Mouse (Mus musculus) lung, embryonic 14.5 days (tissue): ENCODE data around the gene Wwp2. TPM values are rescaled to one million over a fixed set of nuclear protein-coding genes. Genes with fewer than 3 reads are reported as not detected.

ENCODE experiments used
- ATAC-seq: fragments of 200-750 bp; cut with Nextera tagmentation; 2 replicates; pipeline ENCODE4 v1.8.0; 2017; ENCODE audit warnings: mild to moderate bottlenecking, moderate TSS enrichment, moderate library complexity; ENCODE audit not compliant: insufficient read depth
- DNase-seq: peaks from one replicate; pipeline ENCODE4 v3.0.0-alpha.2; 2015
- H3K27ac ChIP-seq: fragments of 300-500 bp; sonication (generic); 2 replicates; pipeline ENCODE4 v1.5.1; 2014; ENCODE audit warnings: low read depth, mild to moderate bottlenecking, moderate library complexity
- H3K27me3 ChIP-seq: fragments of 300-500 bp; sonication (generic); 2 replicates; pipeline ENCODE4 v1.6.1; 2014; ENCODE audit warnings: low read length, control low read depth; ENCODE audit not compliant: insufficient read depth
- H3K36me3 ChIP-seq: fragments of 300-500 bp; sonication (generic); 2 replicates; pipeline ENCODE4 v1.6.1; 2014; ENCODE audit warnings: control low read depth; ENCODE audit not compliant: insufficient read depth
- H3K4me1 ChIP-seq: fragments of 300-500 bp; sonication (generic); 2 replicates; pipeline ENCODE4 v1.6.1; 2014; ENCODE audit warnings: antibody characterized with exemption, control low read depth; ENCODE audit not compliant: insufficient read depth
- H3K4me2 ChIP-seq: fragments of 300-500 bp; sonication (generic); 2 replicates; pipeline ENCODE4 v1.6.1; 2014; ENCODE audit warnings: mild to moderate bottlenecking
- H3K4me3 ChIP-seq: fragments of 300-500 bp; sonication (generic); 2 replicates; pipeline ENCODE4 v1.5.1; 2014; ENCODE audit warnings: low read depth, low read length
- H3K9ac ChIP-seq: fragments of 300-500 bp; sonication (generic); 2 replicates; pipeline ENCODE4 v1.6.1; 2014
- H3K9me3 ChIP-seq: fragments of 300-500 bp; sonication (generic); 2 replicates; pipeline ENCODE4 v1.6.1; 2016; ENCODE audit warnings: low read depth, low read length, control low read depth
- CTCF ChIP-seq: IDR thresholded peaks from 2 replicates; pipeline ENCODE4 v1.5.1; 2016; ENCODE audit warnings: antibody characterized with exemption, low read depth
- WGBS: fragments of 180-500 bp; shearing (Covaris S2); extraction: QIAGEN DNeasy Blood & Tissue Kit; methylation state at CpG from one replicate; pipeline ENCODE4 v1.1.7; 2014; 5-methylcytosine and 5-hydroxymethylcytosine counted together
- polyA plus RNA-seq: library from polyadenylated mRNA; unstranded; fragments of >200 nt; fragmentation: Nextera tagmentation; extraction: Ambion mirVana; gene quantifications from 2 replicates; pipeline ENCODE4 v1.2.1, GENCODE M21; 2014

Wwp2 gene
- polyA plus RNA-seq, 1 experiment from 2014 or later = 48.2 TPM

- Histone ChIP-seq H3K27me3 (no peaks in the 10 kb centered on the region), H3K9ac (no peak overlapping the region), H3K4me3 (no peak overlapping the region), H3K4me1 (no peaks in the 10 kb centered on the region), H3K36me3 (peaks cover 51% of the 10 kb centered on the region), H3K27ac (no peak overlapping the region), H3K4me2 (no peak overlapping the region), H3K9me3 (no peaks in the 10 kb centered on the region)
- ATAC-seq (no peak), DNase-seq (no peak)
- no peak for TF ChIP-seq CTCF
- 81% methylated on average over 8 of the region's 8 CpGs for WGBS
Measured at GRCm38 (mm10) chr8:107578132-107578531, 142.0 kb downstream of the Wwp2 start.

DNA sequence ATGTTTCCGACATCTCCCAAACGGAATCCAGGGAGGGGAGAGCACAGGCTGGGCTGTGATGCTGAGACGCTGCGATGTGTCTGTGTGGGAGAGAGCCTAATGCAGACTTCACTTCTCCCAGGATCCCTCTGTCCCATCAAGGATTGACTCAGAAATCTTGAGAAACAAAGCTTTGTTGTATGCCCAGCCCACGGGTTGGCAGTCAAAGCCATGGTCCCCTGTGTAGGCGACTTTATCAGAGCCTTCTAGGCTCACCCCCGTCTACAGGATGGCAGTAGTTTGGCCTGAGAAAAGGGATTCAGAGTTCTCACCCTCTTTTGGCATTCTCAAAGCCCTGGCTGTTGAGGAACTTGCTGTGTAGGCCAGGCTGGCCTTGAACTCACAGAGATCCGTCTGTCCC is 142.4 kb downstream of the Wwp2 start:
- WGBS = 81% methylated on average over 8 of the region's 8 CpGs
- ATAC-seq = no peak
- H3K27ac ChIP-seq = no peak overlapping the region
- peaks cover 55% of the 10 kb centered on the region for H3K36me3 ChIP-seq
- H3K9me3 ChIP-seq = no peaks in the 10 kb centered on the region
- TF ChIP-seq CTCF = no peak
- no peak overlapping the region for H3K4me3 ChIP-seq
- DNase-seq = no peak
- H3K9ac ChIP-seq = no peak overlapping the region
- no peaks in the 10 kb centered on the region for H3K27me3 ChIP-seq
- H3K4me1 ChIP-seq = no peaks in the 10 kb centered on the region
- H3K4me2 ChIP-seq = no peak overlapping the region

DNA sequence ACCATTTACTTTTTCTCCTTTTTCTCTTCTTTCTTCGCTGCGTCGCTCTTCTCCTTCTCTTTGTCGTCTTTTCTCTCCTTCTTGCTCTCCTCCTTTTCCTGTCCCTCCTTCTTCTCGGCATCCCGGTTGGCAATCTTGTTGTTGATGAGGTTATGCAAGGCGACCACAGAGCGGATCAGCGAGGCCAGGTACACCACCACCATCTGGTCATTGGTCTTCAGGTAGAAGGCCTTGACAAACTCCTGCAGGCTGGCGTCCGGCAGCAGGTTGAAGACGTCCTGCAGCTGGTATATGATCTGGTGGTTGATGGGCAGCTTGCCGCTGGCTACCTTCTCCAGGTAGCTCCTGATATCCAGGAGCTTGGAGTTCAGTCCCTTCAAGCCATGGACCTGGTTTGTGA is 144.7 kb downstream of the Wwp2 start:
- no peak overlapping the region for H3K4me2 ChIP-seq
- no peaks in the 10 kb centered on the region for H3K4me1 ChIP-seq
- no peak overlapping the region for H3K27ac ChIP-seq
- DNase-seq (no peak), ATAC-seq (no peak)
- H3K27me3 ChIP-seq = no peaks in the 10 kb centered on the region
- no peak overlapping the region for H3K4me3 ChIP-seq
- H3K9me3 ChIP-seq = no peaks in the 10 kb centered on the region
- TF ChIP-seq CTCF = no peak
- 92% methylated on average over 13 of the region's 13 CpGs for WGBS
- H3K9ac ChIP-seq = no peak overlapping the region
- H3K36me3 ChIP-seq = peaks cover 78% of the 10 kb centered on the region

DNA sequence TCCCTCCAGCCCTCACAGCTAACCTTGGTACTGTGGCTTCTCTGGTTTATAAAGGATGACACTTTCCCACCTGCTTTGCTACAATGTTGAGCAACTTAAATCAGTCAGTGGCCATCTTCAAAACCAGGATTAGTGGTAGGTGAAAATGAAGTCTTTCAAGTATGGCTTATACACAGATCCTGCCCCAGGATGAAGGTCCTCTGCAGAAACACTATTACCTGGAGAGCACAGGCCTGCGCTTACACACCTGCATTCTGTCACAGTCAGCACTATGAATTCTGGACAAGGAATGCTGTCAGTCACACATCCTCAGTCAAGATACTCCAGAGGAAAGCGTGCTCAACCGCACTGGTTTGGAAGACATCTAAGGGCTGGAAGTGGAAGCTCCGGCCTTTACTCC is 145.4 kb downstream of the Wwp2 start:
- peaks cover 80% of the 10 kb centered on the region for H3K36me3 ChIP-seq
- H3K27me3 ChIP-seq = no peaks in the 10 kb centered on the region
- no peak overlapping the region for H3K4me3 ChIP-seq
- H3K4me1 ChIP-seq = no peaks in the 10 kb centered on the region
- no peak overlapping the region for H3K9ac ChIP-seq
- DNase-seq = no peak
- no peak for ATAC-seq
- WGBS = 95% methylated on average over 4 of the region's 4 CpGs
- H3K27ac ChIP-seq = no peak overlapping the region
- no peaks in the 10 kb centered on the region for H3K9me3 ChIP-seq
- H3K4me2 ChIP-seq = no peak overlapping the region
- no peak for TF ChIP-seq CTCF

DNA sequence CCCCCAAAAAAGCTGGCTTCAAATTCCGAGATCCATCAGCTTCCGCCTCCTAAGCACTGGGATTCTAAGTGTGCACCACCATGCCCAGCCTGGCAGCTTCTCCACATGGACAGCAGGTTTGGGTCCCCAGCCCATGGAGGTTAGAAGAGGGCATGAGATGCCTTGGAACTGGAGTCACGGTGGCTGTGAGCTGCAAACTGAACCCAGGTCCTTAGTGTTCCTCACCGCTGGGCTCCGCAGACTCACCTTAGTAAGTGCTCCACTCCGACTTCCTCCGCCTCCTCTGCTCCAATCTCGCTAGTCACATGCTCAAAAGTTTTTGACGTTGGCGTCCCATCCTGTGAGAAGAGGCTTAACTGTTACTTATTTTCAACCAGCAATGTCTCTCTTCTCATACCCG is 146.0 kb downstream of the Wwp2 start:
- ATAC-seq = no peak
- H3K27ac ChIP-seq = no peak overlapping the region
- 0 out of 2 replicates have a peak, but pooled peaks cover 2% of the 10 kb centered on the region for H3K4me1 ChIP-seq
- H3K4me2 ChIP-seq = no peak overlapping the region
- H3K4me3 ChIP-seq = no peak overlapping the region
- H3K9ac ChIP-seq = no peak overlapping the region
- WGBS = 92% methylated on average over 11 of the region's 11 CpGs
- TF ChIP-seq CTCF = no peak
- H3K9me3 ChIP-seq = no peaks in the 10 kb centered on the region
- no peaks in the 10 kb centered on the region for H3K27me3 ChIP-seq
- H3K36me3 ChIP-seq = peaks cover 80% of the 10 kb centered on the region
- DNase-seq = no peak

DNA sequence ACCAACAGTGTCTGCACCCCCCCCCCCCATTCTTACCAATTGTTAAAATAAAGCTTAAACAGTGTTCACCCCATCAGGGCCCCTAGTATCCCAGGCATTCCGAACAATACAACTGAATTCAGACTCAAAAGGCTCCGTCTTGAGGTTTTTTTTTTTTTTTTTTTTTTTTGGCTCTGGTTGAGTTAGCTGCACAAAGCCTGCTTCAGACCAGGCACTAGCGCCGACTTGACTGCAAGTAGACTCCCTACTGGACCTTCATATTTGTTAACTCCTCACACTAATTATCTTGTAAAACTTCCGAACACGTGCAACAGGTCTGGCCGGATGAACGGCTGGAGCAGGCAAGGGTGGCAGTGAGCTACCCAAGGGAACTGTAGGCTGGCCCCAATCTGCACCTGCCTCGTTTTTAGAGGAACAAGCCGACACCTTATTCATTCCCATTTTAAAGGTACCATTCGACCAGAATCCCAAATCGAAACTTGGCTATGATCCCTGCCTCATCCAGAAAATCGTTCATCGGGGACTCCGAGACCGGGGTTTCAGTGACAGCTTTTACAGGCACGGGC is 151.3 kb downstream of the Wwp2 start:
- under 1% methylated on average over 17 of the region's 17 CpGs for WGBS
- Histone ChIP-seq H3K36me3 (peaks cover 35% of the 10 kb centered on the region), H3K4me2 (peak overlapping the region; percentile 82), H3K9ac (peak overlapping the region; percentile 90), H3K27me3 (no peaks in the 10 kb centered on the region), H3K27ac (peak overlapping the region; percentile 82), H3K4me3 (peak overlapping the region; percentile 97), H3K4me1 (0 out of 2 replicates have a peak, but pooled peaks cover 3% of the 10 kb centered on the region), H3K9me3 (no peaks in the 10 kb centered on the region)
- no peak for TF ChIP-seq CTCF
- peak; percentile 37 for DNase-seq
- peak; percentile 16; the same call in 1 of the 2 replicates for ATAC-seq

GRCm38 (mm10) chr8:107587995-107588780 is 152.0 kb downstream of the Wwp2 start, which contains the start of gene Psmd7:
TSS of gene Psmd7 (minus strand) at chr8:107588464.
- WGBS = 1% methylated on average over 65 of the region's 65 CpGs
- Histone ChIP-seq H3K9me3 (no peaks in the 10 kb centered on the region), H3K4me1 (0 out of 2 replicates have a peak, but pooled peaks cover 3% of the 10 kb centered on the region), H3K4me3 (peak within 1 kb of the TSS; percentile 97), H3K27ac (peak within 1 kb of the TSS; percentile 82), H3K27me3 (no peaks in the 10 kb centered on the region), H3K9ac (peak within 1 kb of the TSS; percentile 90), H3K36me3 (peaks cover 28% of the 10 kb centered on the region), H3K4me2 (peak within 1 kb of the TSS; percentile 82)
- peak; percentile 68 for TF ChIP-seq CTCF
- DNase-seq (peak; percentile 98), ATAC-seq (peak; percentile 97)
